Mouse (Mus musculus): ENCODE results near the gene Pex11b. TPM values are rescaled to one million over a fixed set of nuclear protein-coding genes. Genes with fewer than 3 reads are reported as not detected.
A peak's percentile ranks its signal among the peaks of the same experiment; 100 is the strongest.
"Not testable (repeated sequence)": the region's sequence is repeated elsewhere in the genome, so short reads cannot be mapped to it uniquely, and the experiment has no call there.

Pex11b gene
- polyA plus RNA-seq, 1 experiment from 2014 or later: 44.6 TPM

GRCm38 (mm10) chr3:96678456-96678855, 43.3 kb downstream of the Pex11b start:
- no peak overlapping the region for H3K4me3 ChIP-seq (replicated peaks; ENCODE audit: low read length)
- H3K9ac ChIP-seq (ENCODE audit: low read length): no peak overlapping the region
- 67% methylated on average over 7 of the region's 7 CpGs for WGBS
- ATAC-seq (ENCODE audit: insufficient read depth, low FRiP score): no peak
- no peaks in the 10 kb centered on the region for H3K36me3 ChIP-seq (ENCODE audit: control insufficient read depth, insufficient read depth, low read length)
- no peaks in the 10 kb centered on the region for H3K9me3 ChIP-seq (replicated peaks; ENCODE audit: control insufficient read depth, low read length)
- peaks cover 7% of the 10 kb centered on the region; the same call in 1 of the 2 replicates for H3K4me1 ChIP-seq (ENCODE audit: control insufficient read depth, insufficient read depth, low read length)
- H3K27ac ChIP-seq (ENCODE audit: low read length): peak overlapping the region; percentile 57
- H3K4me2 ChIP-seq (ENCODE audit: low read depth, low read length): no peak overlapping the region
- H3K27me3 ChIP-seq (ENCODE audit: control insufficient read depth, insufficient read depth, low read length): no peaks in the 10 kb centered on the region

GRCm38 (mm10) chr3:96679159-96679674, 44.0 kb downstream of the Pex11b start:
- 22% methylated on average over 5 of the region's 5 CpGs for WGBS
- no peak overlapping the region for H3K9ac ChIP-seq (ENCODE audit: low read length)
- H3K4me1 ChIP-seq (ENCODE audit: control insufficient read depth, insufficient read depth, low read length): peaks cover 7% of the 10 kb centered on the region; the same call in 1 of the 2 replicates
- H3K27ac ChIP-seq (ENCODE audit: low read length): peak overlapping the region; percentile 77
- no peaks in the 10 kb centered on the region for H3K27me3 ChIP-seq (ENCODE audit: control insufficient read depth, insufficient read depth, low read length)
- H3K4me2 ChIP-seq (ENCODE audit: low read depth, low read length): peak overlapping the region; percentile 24; the same call in 1 of the 2 replicates
- no peak overlapping the region for H3K4me3 ChIP-seq (replicated peaks; ENCODE audit: low read length)
- peak; percentile 77 for ATAC-seq (ENCODE audit: insufficient read depth, low FRiP score)
- H3K36me3 ChIP-seq (ENCODE audit: control insufficient read depth, insufficient read depth, low read length): no peaks in the 10 kb centered on the region
- no peaks in the 10 kb centered on the region for H3K9me3 ChIP-seq (replicated peaks; ENCODE audit: control insufficient read depth, low read length)

- Histone ChIP-seq H3K9me3 (replicated peaks; ENCODE audit: control insufficient read depth, low read length) (no peaks in the 10 kb centered on the region), H3K27ac (ENCODE audit: low read length) (peak overlapping the region; percentile 77; the same call in 1 of the 2 replicates), H3K4me2 (ENCODE audit: low read depth, low read length) (no peak overlapping the region), H3K4me3 (replicated peaks; ENCODE audit: low read length) (no peak overlapping the region), H3K9ac (ENCODE audit: low read length) (no peak overlapping the region), H3K36me3 (ENCODE audit: control insufficient read depth, insufficient read depth, low read length) (no peaks in the 10 kb centered on the region), H3K4me1 (ENCODE audit: control insufficient read depth, insufficient read depth, low read length) (peaks cover 10% of the 10 kb centered on the region; the same call in 1 of the 2 replicates), H3K27me3 (ENCODE audit: control insufficient read depth, insufficient read depth, low read length) (no peaks in the 10 kb centered on the region)
- 33% methylated on average over 12 of the region's 12 CpGs for WGBS
- ATAC-seq (ENCODE audit: insufficient read depth, low FRiP score): no peak
Observed at GRCm38 (mm10) chr3:96680269-96680956, 45.2 kb downstream of the Pex11b start.

GRCm38 (mm10) chr3:96683496-96683895, 48.3 kb downstream of the Pex11b start:
- Histone ChIP-seq H3K4me1 (ENCODE audit: control insufficient read depth, insufficient read depth, low read length) (peaks cover 10% of the 10 kb centered on the region; the same call in 1 of the 2 replicates), H3K36me3 (ENCODE audit: control insufficient read depth, insufficient read depth, low read length) (no peaks in the 10 kb centered on the region), H3K27ac (ENCODE audit: low read length) (no peak overlapping the region), H3K4me3 (replicated peaks; ENCODE audit: low read length) (no peak overlapping the region), H3K27me3 (ENCODE audit: control insufficient read depth, insufficient read depth, low read length) (no peaks in the 10 kb centered on the region; the same call in 1 of the 2 replicates), H3K9ac (ENCODE audit: low read length) (no peak overlapping the region), H3K9me3 (replicated peaks; ENCODE audit: control insufficient read depth, low read length) (no peaks in the 10 kb centered on the region), H3K4me2 (ENCODE audit: low read depth, low read length) (no peak overlapping the region)
- 77% methylated on average over 3 of the region's 3 CpGs for WGBS
- ATAC-seq (ENCODE audit: insufficient read depth, low FRiP score): no peak

GRCm38 (mm10) chr3:96684151-96684821, 49.1 kb downstream of the Pex11b start:
- Histone ChIP-seq H3K27ac (ENCODE audit: low read length) (no peak overlapping the region), H3K27me3 (ENCODE audit: control insufficient read depth, insufficient read depth, low read length) (no peaks in the 10 kb centered on the region; the same call in 1 of the 2 replicates), H3K4me2 (ENCODE audit: low read depth, low read length) (peak overlapping the region; percentile 55), H3K4me1 (ENCODE audit: control insufficient read depth, insufficient read depth, low read length) (peaks cover 8% of the 10 kb centered on the region; the same call in 1 of the 2 replicates), H3K4me3 (replicated peaks; ENCODE audit: low read length) (peak overlapping the region; percentile 38), H3K36me3 (ENCODE audit: control insufficient read depth, insufficient read depth, low read length) (no peaks in the 10 kb centered on the region), H3K9me3 (replicated peaks; ENCODE audit: control insufficient read depth, low read length) (no peaks in the 10 kb centered on the region), H3K9ac (ENCODE audit: low read length) (peak overlapping the region; percentile 65)
- 47% methylated on average over 17 of the region's 17 CpGs for WGBS
- no peak for ATAC-seq (ENCODE audit: insufficient read depth, low FRiP score)

GRCm38 (mm10) chr3:96684822-96685156, 49.6 kb downstream of the Pex11b start:
- H3K9me3 ChIP-seq (replicated peaks; ENCODE audit: control insufficient read depth, low read length): no peaks in the 10 kb centered on the region
- H3K9ac ChIP-seq (ENCODE audit: low read length): peak overlapping the region; percentile 65
- peak overlapping the region; percentile 55 for H3K4me2 ChIP-seq (ENCODE audit: low read depth, low read length)
- WGBS: 20% methylated on average over 28 of the region's 28 CpGs
- no peaks in the 10 kb centered on the region; the same call in 1 of the 2 replicates for H3K27me3 ChIP-seq (ENCODE audit: control insufficient read depth, insufficient read depth, low read length)
- peaks cover 7% of the 10 kb centered on the region; the same call in 1 of the 2 replicates for H3K4me1 ChIP-seq (ENCODE audit: control insufficient read depth, insufficient read depth, low read length)
- peak overlapping the region; percentile 38 for H3K4me3 ChIP-seq (replicated peaks; ENCODE audit: low read length)
- H3K36me3 ChIP-seq (ENCODE audit: control insufficient read depth, insufficient read depth, low read length): no peaks in the 10 kb centered on the region
- H3K27ac ChIP-seq (ENCODE audit: low read length): no peak overlapping the region
- ATAC-seq (ENCODE audit: insufficient read depth, low FRiP score): no peak

- not testable (repeated sequence) for H3K4me1 ChIP-seq (ENCODE audit: control insufficient read depth, insufficient read depth, low read length); H3K27me3 ChIP-seq (ENCODE audit: control insufficient read depth, insufficient read depth, low read length); H3K9me3 ChIP-seq (replicated peaks; ENCODE audit: control insufficient read depth, low read length); H3K27ac ChIP-seq (ENCODE audit: low read length); H3K4me3 ChIP-seq (replicated peaks; ENCODE audit: low read length); H3K9ac ChIP-seq (ENCODE audit: low read length); H3K4me2 ChIP-seq (ENCODE audit: low read depth, low read length); H3K36me3 ChIP-seq (ENCODE audit: control insufficient read depth, insufficient read depth, low read length); ATAC-seq (ENCODE audit: insufficient read depth, low FRiP score)
- 93% methylated on average over 5 of the region's 5 CpGs for WGBS
Observed at GRCm38 (mm10) chr3:96686057-96686456, 50.9 kb downstream of the Pex11b start.

- Histone ChIP-seq H3K9me3 (replicated peaks; ENCODE audit: control insufficient read depth, low read length) (no peaks in the 10 kb centered on the region), H3K36me3 (ENCODE audit: control insufficient read depth, insufficient read depth, low read length) (no peaks in the 10 kb centered on the region), H3K9ac (ENCODE audit: low read length) (no peak overlapping the region), H3K27me3 (ENCODE audit: control insufficient read depth, insufficient read depth, low read length) (no peaks in the 10 kb centered on the region; the same call in 1 of the 2 replicates), H3K4me1 (ENCODE audit: control insufficient read depth, insufficient read depth, low read length) (peaks cover 7% of the 10 kb centered on the region), H3K4me3 (replicated peaks; ENCODE audit: low read length) (no peak overlapping the region), H3K27ac (ENCODE audit: low read length) (no peak overlapping the region), H3K4me2 (ENCODE audit: low read depth, low read length) (no peak overlapping the region)
- 74% methylated on average over 11 of the region's 11 CpGs for WGBS
- ATAC-seq (ENCODE audit: insufficient read depth, low FRiP score): no peak
Observed at GRCm38 (mm10) chr3:96688854-96689253, 53.7 kb downstream of the Pex11b start.

- H3K9ac ChIP-seq (ENCODE audit: low read length): no peak overlapping the region
- no peaks in the 10 kb centered on the region; the same call in 1 of the 2 replicates for H3K27me3 ChIP-seq (ENCODE audit: control insufficient read depth, insufficient read depth, low read length)
- no peaks in the 10 kb centered on the region for H3K36me3 ChIP-seq (ENCODE audit: control insufficient read depth, insufficient read depth, low read length)
- ATAC-seq (ENCODE audit: insufficient read depth, low FRiP score): no peak
- H3K4me2 ChIP-seq (ENCODE audit: low read depth, low read length): no peak overlapping the region
- H3K27ac ChIP-seq (ENCODE audit: low read length): no peak overlapping the region
- H3K4me3 ChIP-seq (replicated peaks; ENCODE audit: low read length): no peak overlapping the region
- H3K4me1 ChIP-seq (ENCODE audit: control insufficient read depth, insufficient read depth, low read length): peaks cover 2% of the 10 kb centered on the region; the same call in 1 of the 2 replicates
- no peaks in the 10 kb centered on the region for H3K9me3 ChIP-seq (replicated peaks; ENCODE audit: control insufficient read depth, low read length)
- WGBS: 55% methylated on average over 3 of the region's 3 CpGs
Observed at GRCm38 (mm10) chr3:96690298-96690697, 55.1 kb downstream of the Pex11b start.
